Mouse (Mus musculus) layer of hippocampus, adult 18-20 months (tissue): Measurements from ENCODE around the gene Ccr7. TPM values are rescaled to one million over a fixed set of nuclear protein-coding genes. Genes with fewer than 3 reads are reported as not detected.

Experiments
- DNase-seq, 2 experiments: peaks; one replicate each; pipeline ENCODE4 v3.0.0; 2022; ENCODE audit warnings: low spot score in 2 of 2
- total RNA-seq, 2 experiments: library from RNA; stranded (reverse); gene quantifications; 2 replicates each; pipeline ENCODE4 v1.2.3; 2021

Gene Ccr7
- total RNA-seq, 2 experiments from 2014 or later: not detected

DNA sequence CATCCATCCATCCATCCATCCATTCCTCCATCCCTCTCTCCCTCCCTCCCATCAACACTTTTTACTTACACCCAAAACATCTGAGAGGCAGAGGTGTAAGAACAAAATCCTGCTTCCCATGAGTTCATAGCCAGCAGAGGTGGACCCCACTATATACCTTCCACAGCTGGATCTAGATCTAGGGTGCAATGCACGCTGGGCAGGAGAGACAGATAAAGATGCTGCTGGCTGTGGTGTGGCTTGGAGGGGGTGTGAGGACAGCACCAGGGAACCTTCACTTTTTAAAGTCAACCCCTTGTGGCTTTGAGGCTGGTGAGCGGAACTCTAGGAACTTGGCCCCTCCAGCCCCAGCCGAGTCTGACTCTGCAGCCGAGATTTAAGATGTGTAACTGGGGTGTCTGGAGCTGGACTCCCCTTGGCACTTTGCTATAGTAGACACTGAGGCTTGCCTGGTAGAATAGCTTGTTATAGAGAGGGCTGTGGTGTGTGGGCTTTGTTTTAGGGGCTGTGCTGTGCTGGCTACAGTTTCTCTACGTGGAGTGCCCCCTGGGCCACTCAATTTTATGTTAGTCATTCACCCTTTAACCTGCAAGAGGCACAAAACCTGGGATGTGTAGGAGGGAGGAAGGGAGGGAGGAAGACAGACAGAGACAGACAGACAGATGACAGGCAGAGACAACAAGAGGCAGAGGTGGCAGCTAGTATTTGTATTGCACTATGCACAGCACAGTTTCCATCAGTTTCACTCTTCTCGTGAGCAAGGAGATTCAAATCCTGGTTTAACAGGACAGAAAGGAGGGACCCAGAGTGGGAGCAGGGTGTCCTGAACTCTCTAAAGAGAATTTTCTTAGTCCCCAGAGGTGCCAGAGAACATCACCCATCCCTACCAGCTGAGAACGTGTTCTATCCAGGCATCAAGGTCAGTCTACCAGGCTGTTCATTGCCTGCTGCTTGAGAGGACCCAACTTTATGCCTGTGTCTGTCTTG lies 817 bp downstream of the Ccr7 start:
- no peak for DNase-seq

DNA sequence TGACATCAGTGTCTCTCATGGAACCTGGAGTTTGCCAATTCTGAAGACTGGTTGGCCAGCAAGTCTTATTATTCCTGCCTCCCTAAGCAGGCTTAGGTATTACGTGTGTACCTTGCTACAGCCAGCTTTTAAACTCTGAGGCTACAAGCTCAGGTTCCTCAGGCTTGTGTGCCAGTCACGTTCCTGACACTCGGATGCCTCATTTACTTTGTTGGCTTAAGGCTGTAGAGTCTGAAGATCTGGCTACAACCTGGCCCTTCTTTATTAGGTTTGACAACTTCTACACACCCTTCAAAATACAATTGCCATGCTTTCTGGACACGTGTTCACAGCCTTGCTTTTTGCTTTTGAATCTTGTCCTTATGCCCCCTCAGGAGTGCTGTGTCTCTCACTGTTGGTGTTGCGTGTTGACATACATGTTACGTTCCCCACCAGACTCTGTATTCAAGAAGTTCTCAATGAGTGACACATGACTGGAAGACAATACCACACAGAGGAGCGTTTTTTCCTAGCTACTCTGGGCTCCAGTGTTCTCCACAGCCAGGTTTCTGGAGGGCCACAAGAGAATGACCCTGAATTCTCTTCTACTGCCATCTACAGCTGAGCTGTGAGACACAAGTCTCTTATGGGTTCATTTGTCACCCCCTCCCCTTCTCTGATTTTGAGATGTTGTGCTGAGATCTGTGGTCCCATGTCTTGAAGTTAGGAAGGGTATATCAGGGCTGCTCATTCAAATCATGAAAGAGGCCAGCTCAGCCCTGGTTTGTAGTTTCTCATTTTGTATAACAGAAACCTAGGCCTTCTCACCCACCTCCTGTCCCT lies 2.3 kb downstream of the Ccr7 start:
- no peak for DNase-seq

- no peak for DNase-seq
Measured at GRCm38 (mm10) chr11:99151333-99151930, 3.4 kb downstream of the Ccr7 start.

DNA sequence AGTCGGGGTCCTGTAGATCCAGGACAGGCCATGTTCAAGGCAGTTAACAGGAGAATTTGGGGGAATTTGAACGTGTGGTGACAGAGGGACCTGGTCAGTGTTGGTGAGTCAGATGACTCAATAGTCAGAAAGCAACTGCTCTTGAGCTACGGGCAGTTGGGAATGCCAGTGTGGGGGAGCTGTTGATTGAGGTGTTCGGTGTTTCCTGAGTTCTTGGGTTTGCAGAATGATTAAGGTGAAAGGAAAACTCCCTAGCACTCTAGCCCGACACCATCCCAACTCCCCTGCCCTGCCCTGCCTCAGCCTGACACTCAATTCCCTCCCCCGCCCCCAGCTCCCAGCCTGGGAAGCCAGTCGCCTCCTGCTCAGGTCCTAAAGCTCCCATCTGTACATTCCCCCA lies 4.0 kb downstream of the Ccr7 start:
- DNase-seq: no peak

GRCm38 (mm10) chr11:99149898-99150757 lies 4.7 kb downstream of the Ccr7 start:
- peak; percentile 43 to 87 for DNase-seq

GRCm38 (mm10) chr11:99148896-99149703 lies 5.8 kb downstream of the Ccr7 start:
- no peak for DNase-seq

GRCm38 (mm10) chr11:99148400-99148799 lies 6.5 kb downstream of the Ccr7 start:
- DNase-seq: no peak

GRCm38 (mm10) chr11:99147920-99148289 lies 7.0 kb downstream of the Ccr7 start:
- no peak for DNase-seq

GRCm38 (mm10) chr11:99147041-99147919 lies 7.6 kb downstream of the Ccr7 start:
- peak; percentile 68 to 80 for DNase-seq

- DNase-seq: no peak
Measured at GRCm38 (mm10) chr11:99146558-99146957, 8.3 kb downstream of the Ccr7 start.

DNA sequence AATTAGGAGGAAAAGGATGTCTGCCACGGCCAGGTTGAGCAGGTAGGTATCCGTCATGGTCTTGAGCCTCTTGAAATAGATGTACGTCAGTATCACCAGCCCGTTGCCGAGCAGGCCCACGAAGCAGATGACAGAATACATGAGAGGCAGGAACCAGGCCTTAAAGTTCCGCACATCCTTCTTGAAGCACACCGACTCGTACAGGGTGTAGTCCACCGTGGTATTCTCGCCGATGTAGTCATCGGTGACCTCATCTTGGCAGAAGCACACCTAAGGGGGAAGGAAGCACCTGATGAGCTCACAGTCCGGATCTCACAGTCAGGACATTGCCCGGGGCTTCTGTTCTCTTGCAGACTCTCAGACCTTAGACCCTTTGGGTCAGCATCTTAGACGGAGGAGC lies 9.1 kb downstream of the Ccr7 start:
- DNase-seq: no peak

GRCm38 (mm10) chr11:99144940-99145339 lies 9.9 kb downstream of the Ccr7 start:
- no peak for DNase-seq

DNA sequence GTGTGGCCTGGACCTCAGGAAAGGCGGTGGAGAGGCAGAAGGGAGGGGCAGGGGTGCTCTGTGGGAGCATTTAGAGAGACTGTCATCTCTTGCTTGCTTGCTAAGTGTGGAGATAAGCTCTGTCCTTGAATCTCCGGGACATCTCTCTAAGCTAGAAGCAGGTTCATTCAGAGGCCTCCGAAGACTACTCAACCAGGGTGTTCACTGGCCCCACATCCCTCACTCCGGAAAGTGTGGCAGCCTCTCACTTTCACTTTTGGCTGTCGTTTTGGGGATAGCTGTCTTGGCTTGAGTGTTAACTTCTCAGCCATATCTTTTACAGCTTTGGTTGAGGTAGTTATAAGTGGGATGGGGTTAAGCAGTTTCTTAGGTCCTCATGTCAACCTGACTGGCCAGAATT lies 10.4 kb downstream of the Ccr7 start:
- no peak for DNase-seq

GRCm38 (mm10) chr11:99143123-99144082 lies 11.5 kb downstream of the Ccr7 start:
- no peak for DNase-seq

DNA sequence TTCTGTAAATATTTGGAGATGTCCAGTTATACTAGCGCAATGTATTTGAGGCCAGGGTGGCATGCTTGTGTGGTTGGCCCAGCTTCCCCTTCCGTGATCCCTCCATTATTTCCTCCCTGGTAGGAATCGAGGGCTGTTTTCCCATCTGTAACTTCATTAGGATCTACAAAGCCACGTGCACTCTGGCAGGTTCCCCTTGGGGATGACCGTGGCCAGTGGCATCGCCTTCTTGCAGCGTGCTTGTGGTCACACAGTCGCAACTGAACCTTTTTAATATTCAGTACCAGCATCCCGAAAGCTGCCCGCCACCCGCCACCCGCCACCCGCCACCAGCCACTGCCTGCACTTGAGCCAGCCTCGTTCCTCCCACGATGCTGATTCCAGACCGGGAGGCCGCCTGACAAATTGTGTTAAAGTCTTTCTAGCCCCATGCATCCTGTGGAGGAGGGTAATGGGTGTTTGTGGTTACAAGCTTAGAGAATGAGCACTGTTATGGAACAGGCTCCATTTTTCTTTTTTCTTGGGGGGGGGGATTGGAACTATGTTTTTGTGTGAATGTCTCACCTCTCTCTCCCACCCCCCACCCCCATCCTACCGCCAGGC lies 12.3 kb downstream of the Ccr7 start:
- DNase-seq: no peak

- DNase-seq: no peak
Measured at GRCm38 (mm10) chr11:99142046-99142445, 12.8 kb downstream of the Ccr7 start.

- DNase-seq: peak; percentile 37 to 51
Measured at GRCm38 (mm10) chr11:99141600-99141999, 13.3 kb downstream of the Ccr7 start.
